In the genomic region with DNA sequence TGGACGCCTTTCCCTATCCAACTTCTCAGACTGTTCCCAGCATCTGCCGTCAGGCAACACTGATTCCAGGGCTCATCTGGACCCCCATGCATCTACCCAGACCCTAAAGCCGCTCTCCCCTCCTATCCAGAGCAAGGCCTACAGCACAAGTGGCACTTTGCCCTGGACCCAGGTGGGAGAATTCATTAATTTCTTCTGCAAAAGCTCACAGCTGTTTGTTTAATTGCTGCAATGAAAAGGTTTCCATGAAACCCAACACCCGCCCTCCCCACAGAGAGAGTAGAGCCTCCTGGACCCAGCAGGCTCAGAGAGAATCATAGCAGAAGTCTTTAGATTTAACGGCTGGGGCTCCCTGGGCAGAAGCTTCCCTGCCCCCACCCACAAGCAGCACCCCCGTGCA, we compare ENCODE assay signal across 15 mouse cellular contexts. TPM values are rescaled to one million over a fixed set of nuclear protein-coding genes. Genes with fewer than 3 reads are reported as not detected.
DNase-seq lines count a peak whose midpoint lies in the region; ATAC-seq and TF ChIP-seq lines count a peak whose summit lies in the region.
"Had no signal": no experiment of that assay in that cellular context is flagged by ENCODE, and none has a peak within 500 bp of the region (broad histone marks: within the 10 kb centered on the region; RNA-seq: fewer than 3 reads in every experiment).

No protein-coding gene starts in this region.

- H3K27ac ChIP-seq in neural tube, embryonic 12.5 days: 0 out of 2 replicates have a peak overlapping the region, but pooled peaks have one; percentile 37
- H3K27ac ChIP-seq in forebrain, embryonic 14.5 days (ENCODE audit: low read depth, low read length): peak overlapping the region; percentile 82
- no peak overlapping the region for H3K27ac ChIP-seq in hindbrain, postnatal 0 days
- H3K27ac ChIP-seq: liver, embryonic 14.5 days had no signal

- peak overlapping the region; percentile 68 for H3K4me2 ChIP-seq in neural tube, embryonic 12.5 days (replicated peaks)
- H3K4me2 ChIP-seq in forebrain, embryonic 14.5 days (ENCODE audit: low read length): peak overlapping the region; percentile 32
- H3K4me2 ChIP-seq in hindbrain, postnatal 0 days (ENCODE audit: low read depth, low read length): 0 out of 2 replicates have a peak overlapping the region, but pooled peaks have one; percentile 17
- H3K4me2 ChIP-seq: kidney, embryonic 15.5 days had no signal

- H3K9me3 ChIP-seq in neural tube, embryonic 12.5 days: no peaks in the 10 kb centered on the region
- H3K9me3 ChIP-seq in forebrain, embryonic 14.5 days (replicated peaks; ENCODE audit: control insufficient read depth, low read length): no peaks in the 10 kb centered on the region
- no peaks in the 10 kb centered on the region for H3K9me3 ChIP-seq in hindbrain, postnatal 0 days (ENCODE audit: low read length)
- H3K9me3 ChIP-seq: kidney, embryonic 15.5 days had no signal

- peaks cover 62% of the 10 kb centered on the region for H3K4me1 ChIP-seq in neural tube, embryonic 12.5 days
- peaks cover 44% of the 10 kb centered on the region for H3K4me1 ChIP-seq in forebrain, embryonic 14.5 days (ENCODE audit: control insufficient read depth, insufficient read depth, low read length)
- peaks cover 38% of the 10 kb centered on the region for H3K4me1 ChIP-seq in hindbrain, postnatal 0 days (ENCODE audit: insufficient read depth, low read length)

- no peak overlapping the region for H3K4me3 ChIP-seq in neural tube, embryonic 12.5 days
- no peak overlapping the region for H3K4me3 ChIP-seq in forebrain, embryonic 14.5 days (ENCODE audit: low read depth, low read length)
- no peak overlapping the region for H3K4me3 ChIP-seq in hindbrain, postnatal 0 days (ENCODE audit: low read length)
- H3K4me3 ChIP-seq: kidney, embryonic 15.5 days; myocyte had no signal

- 30% methylated on average over 6 of the region's 6 CpGs for WGBS in neural tube, embryonic 12.5 days
- 31% methylated on average over 6 of the region's 6 CpGs for whole genome bisulfite sequencing in forebrain, embryonic 14.5 days
- 39% methylated on average over 6 of the region's 6 CpGs for WGBS in hindbrain, postnatal 0 days

- no peak for ATAC-seq in neural tube, embryonic 12.5 days (ENCODE audit: low FRiP score, low read depth)
- ATAC-seq in forebrain, embryonic 14.5 days: no peak
- ATAC-seq in hindbrain, postnatal 0 days: no peak
- no peak for ATAC-seq in granulocyte monocyte progenitor cell, adult 5-6 weeks (replicated peaks; ENCODE audit: poor library complexity, severe bottlenecking)

- H3K9ac ChIP-seq in neural tube, embryonic 12.5 days: no peak overlapping the region
- 0 out of 2 replicates have a peak overlapping the region, but pooled peaks have one; percentile 38 for H3K9ac ChIP-seq in forebrain, embryonic 14.5 days (ENCODE audit: low read length)
- H3K9ac ChIP-seq in hindbrain, postnatal 0 days (replicated peaks; ENCODE audit: low read length): no peak overlapping the region
- H3K9ac ChIP-seq: kidney, embryonic 15.5 days; liver, embryonic 14.5 days had no signal

- no peak for TF ChIP-seq CTCF in hindbrain, postnatal 0 days (IDR thresholded peaks at IDR 0.05; ENCODE audit: low read depth)

- H3K27me3 ChIP-seq in neural tube, embryonic 12.5 days (replicated peaks): no peaks in the 10 kb centered on the region
- no peaks in the 10 kb centered on the region for H3K27me3 ChIP-seq in forebrain, embryonic 14.5 days (replicated peaks; ENCODE audit: control insufficient read depth, insufficient read depth, low read length)
- no peaks in the 10 kb centered on the region for H3K27me3 ChIP-seq in hindbrain, postnatal 0 days (ENCODE audit: insufficient read depth, low read length)
- H3K27me3 ChIP-seq: kidney, embryonic 15.5 days had no signal

- no peaks in the 10 kb centered on the region; the same call in 1 of the 2 replicates for H3K36me3 ChIP-seq in neural tube, embryonic 12.5 days
- 0 out of 2 replicates have a peak, but pooled peaks cover 7% of the 10 kb centered on the region for H3K36me3 ChIP-seq in forebrain, embryonic 14.5 days (ENCODE audit: control insufficient read depth, insufficient read depth, low read length)
- H3K36me3 ChIP-seq in hindbrain, postnatal 0 days (ENCODE audit: insufficient read depth, low read length): no peaks in the 10 kb centered on the region
- H3K36me3 ChIP-seq: kidney, embryonic 15.5 days had no signal

- intact Hi-C loops in gastrocnemius, postnatal 14 days (cut with DNase I; ENCODE audit: low total_unique reads): no loop called here

- DNase-seq in neural tube, embryonic 10.5 days (ENCODE audit: extremely low spot score, low spot score): no peak
- peak; percentile 75 for DNase-seq in forebrain, embryonic 14.5 days (ENCODE audit: low spot score)
- peak; percentile 60 for DNase-seq in hindbrain, postnatal 0 days (ENCODE audit: low spot score)
- no peak for DNase-seq in gastrocnemius, postnatal 14 days
- DNase-seq in spleen, postnatal 4 days (ENCODE audit: low spot score in 2 of 2): no peak
- DNase-seq: adrenal gland, postnatal 14 days; cerebellum, adult 11-12 months; heart, postnatal 14 days; lung, postnatal 4 days; thymus, adult 2 months had no signal

RNA-seq across cellular contexts. Expression of gene Ankrd13b, which starts 4.2 kb away (rescaled TPM):
- polyA plus RNA-seq in neural tube, embryonic 12.5 days (2016; fragmentation: Nextera tagmentation; extraction: Ambion mirVana): 33.8 and 39.7 TPM in 2 replicates
- 25.3 and 32.7 TPM in 2 replicates for polyA plus RNA-seq in forebrain, embryonic 14.5 days (2014; fragmentation: Nextera tagmentation; extraction: Ambion mirVana)
- total RNA-seq in hindbrain, postnatal 0 days (2014; rRNA removed): 71.6 and 77.1 TPM in 2 replicates
- 27.1 and 30.6 TPM in 2 replicates for polyA plus RNA-seq in hindbrain, postnatal 0 days (2015; fragmentation: Nextera tagmentation; extraction: Ambion mirVana)
- total RNA-seq in gastrocnemius, postnatal 14 days (2021): 1 to 10 TPM; 5.7 to 6.3 TPM
- 14.9 and 20.0 TPM in 2 replicates for total RNA-seq in granulocyte monocyte progenitor cell, adult 5-6 weeks (2014; fragmentation: Nextera tagmentation)
- total RNA-seq in granulocyte monocyte progenitor cell, adult 5-6 weeks (2017): 3.1 and 4.8 TPM in 2 replicates

RNA-seq across cellular contexts. Expression of gene Git1, which starts 8.1 kb away (rescaled TPM):
- polyA plus RNA-seq in neural tube, embryonic 12.5 days (2016; fragmentation: Nextera tagmentation; extraction: Ambion mirVana): 12.5 and 14.4 TPM in 2 replicates
- 16.3 and 18.7 TPM in 2 replicates for polyA plus RNA-seq in forebrain, embryonic 14.5 days (2014; fragmentation: Nextera tagmentation; extraction: Ambion mirVana)
- 126 and 127 TPM in 2 replicates for total RNA-seq in hindbrain, postnatal 0 days (2014; rRNA removed)
- 13.8 and 15.0 TPM in 2 replicates for polyA plus RNA-seq in hindbrain, postnatal 0 days (2015; fragmentation: Nextera tagmentation; extraction: Ambion mirVana)
- 10 to 100 TPM; 23.0 to 25.9 TPM for total RNA-seq in gastrocnemius, postnatal 14 days (2021)
- total RNA-seq in granulocyte monocyte progenitor cell, adult 5-6 weeks (2014; fragmentation: Nextera tagmentation): 33.6 and 47.7 TPM in 2 replicates
- 10.3 and 16.4 TPM in 2 replicates for total RNA-seq in granulocyte monocyte progenitor cell, adult 5-6 weeks (2017)

RNA-seq across cellular contexts. Expression of gene Coro6, which starts 23.0 kb away (rescaled TPM):
- polyA plus RNA-seq in neural tube, embryonic 12.5 days (2016; fragmentation: Nextera tagmentation; extraction: Ambion mirVana): 0.15 TPM in 2 replicates
- polyA plus RNA-seq in forebrain, embryonic 14.5 days (2014; fragmentation: Nextera tagmentation; extraction: Ambion mirVana): 0.06 TPM in 1 of 2 replicates, not detected in the other
- total RNA-seq in hindbrain, postnatal 0 days (2014; rRNA removed): 0.83 and 1.3 TPM in 2 replicates
- 2.1 and 2.4 TPM in 2 replicates for polyA plus RNA-seq in hindbrain, postnatal 0 days (2015; fragmentation: Nextera tagmentation; extraction: Ambion mirVana)
- total RNA-seq in gastrocnemius, postnatal 14 days (2021): 10 to 100 TPM; 79.2 to 80.8 TPM
- total RNA-seq in granulocyte monocyte progenitor cell, adult 5-6 weeks (2014; fragmentation: Nextera tagmentation): not detected in 2 replicates
- total RNA-seq in granulocyte monocyte progenitor cell, adult 5-6 weeks (2017): not detected in 2 replicates

RNA-seq across cellular contexts. Expression of gene Abhd15, which starts 29.7 kb away (rescaled TPM):
- 5.2 and 7.1 TPM in 2 replicates for polyA plus RNA-seq in neural tube, embryonic 12.5 days (2016; fragmentation: Nextera tagmentation; extraction: Ambion mirVana)
- polyA plus RNA-seq in forebrain, embryonic 14.5 days (2014; fragmentation: Nextera tagmentation; extraction: Ambion mirVana): 1.2 and 1.8 TPM in 2 replicates
- 3.6 and 4.7 TPM in 2 replicates for total RNA-seq in hindbrain, postnatal 0 days (2014; rRNA removed)
- polyA plus RNA-seq in hindbrain, postnatal 0 days (2015; fragmentation: Nextera tagmentation; extraction: Ambion mirVana): 2.1 TPM in 2 replicates
- total RNA-seq in gastrocnemius, postnatal 14 days (2021): under 1 TPM; 0.45 to 0.53 TPM
- total RNA-seq in granulocyte monocyte progenitor cell, adult 5-6 weeks (2014; fragmentation: Nextera tagmentation): 3.4 and 9.6 TPM in 2 replicates
- total RNA-seq in granulocyte monocyte progenitor cell, adult 5-6 weeks (2017): 2.6 and 3.6 TPM in 2 replicates

RNA-seq across cellular contexts. Expression of gene Trp53i13, which starts 30.6 kb away (rescaled TPM):
- polyA plus RNA-seq in neural tube, embryonic 12.5 days (2016; fragmentation: Nextera tagmentation; extraction: Ambion mirVana): 28.7 and 32.4 TPM in 2 replicates
- polyA plus RNA-seq in forebrain, embryonic 14.5 days (2014; fragmentation: Nextera tagmentation; extraction: Ambion mirVana): 16.3 and 16.6 TPM in 2 replicates
- 13.7 and 17.8 TPM in 2 replicates for total RNA-seq in hindbrain, postnatal 0 days (2014; rRNA removed)
- polyA plus RNA-seq in hindbrain, postnatal 0 days (2015; fragmentation: Nextera tagmentation; extraction: Ambion mirVana): 14.3 and 17.2 TPM in 2 replicates
- total RNA-seq in gastrocnemius, postnatal 14 days (2021): 1 to 10 TPM; 6.0 to 6.3 TPM
- 2.5 and 3.3 TPM in 2 replicates for total RNA-seq in granulocyte monocyte progenitor cell, adult 5-6 weeks (2014; fragmentation: Nextera tagmentation)
- 1.8 and 2.8 TPM in 2 replicates for total RNA-seq in granulocyte monocyte progenitor cell, adult 5-6 weeks (2017)

Comparison
In these comparisons a context has a peak if more than half of its experiments do, and no peak if none do; other contexts are left out.
1. H3K4me2 ChIP-seq: peak in every context shown above with its lines; median percentile 68 in neural tube, embryonic 12.5 days; 32 in forebrain, embryonic 14.5 days; 17 in hindbrain, postnatal 0 days.
2. DNase-seq: peak in forebrain, embryonic 14.5 days (single experiment) and hindbrain, postnatal 0 days (single experiment); none in neural tube, embryonic 10.5 days (single experiment), gastrocnemius, postnatal 14 days (single experiment) and spleen, postnatal 4 days (0 of 2).
3. RNA of gene Coro6, which starts 23.0 kb away (total RNA-seq): 79.2 to 80.8 TPM in gastrocnemius, postnatal 14 days; 0.83 to 1.3 TPM in hindbrain, postnatal 0 days and not detected in granulocyte monocyte progenitor cell, adult 5-6 weeks; every median in the first group is over 10 times any median in the second.